ENCODE assay signal across 9 mouse cellular contexts in the genomic region with DNA sequence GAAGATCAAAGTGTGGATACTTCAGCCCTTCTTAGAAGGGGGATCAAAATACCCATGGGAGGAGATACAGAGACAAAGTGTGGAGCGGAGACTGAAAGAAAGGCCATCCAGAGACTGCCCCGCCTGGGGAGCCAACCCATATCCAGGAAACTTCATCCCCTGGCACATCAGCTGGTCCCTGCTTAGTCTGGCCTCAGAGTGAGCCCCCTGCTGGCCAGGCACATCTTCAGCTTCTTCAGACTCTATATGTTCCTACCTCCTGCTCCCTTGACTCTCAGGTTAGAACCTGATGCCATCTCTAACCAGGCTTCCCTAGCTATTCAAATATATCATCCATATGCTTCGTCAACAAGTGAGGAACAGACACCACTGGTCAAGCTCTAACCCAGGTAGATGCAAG. TPM values are rescaled to one million over a fixed set of nuclear protein-coding genes. Genes with fewer than 3 reads are reported as not detected.
DNase-seq lines count a peak whose midpoint lies in the region; ATAC-seq and TF ChIP-seq lines count a peak whose summit lies in the region.
"Had no signal": no experiment of that assay in that cellular context is flagged by ENCODE, and none has a peak within 500 bp of the region (broad histone marks: within the 10 kb centered on the region; RNA-seq: fewer than 3 reads in every experiment).

No protein-coding gene starts in this region.

- ATAC-seq in frontal cortex, adult (ENCODE audit: low TSS enrichment) = peak; percentile 91
- ATAC-seq in embryonic facial prominence, embryonic 11.5 days (replicated peaks; ENCODE audit: insufficient number of reproducible peaks, low FRiP score, low TSS enrichment, low read depth) = no peak
- ATAC-seq in liver, postnatal 0 days = no peak

- DNase-seq in frontal cortex, postnatal 10 days (ENCODE audit: low spot score in 2 of 2) = no peak
- DNase-seq in spleen, adult 2 months (ENCODE audit: low read depth in 1 of 2, low spot score in 2 of 2) = peak; percentile 15 to 41
- DNase-seq in spleen, postnatal 4 days (ENCODE audit: low spot score in 2 of 2) = no peak
- peak; percentile 43 for DNase-seq in embryonic facial prominence, embryonic 11.5 days (ENCODE audit: low spot score)
- DNase-seq in liver, postnatal 0 days = peak; percentile 33
- DNase-seq in thymus, adult 18-20 months = peak; percentile 39 to 46
- no peak for DNase-seq in cerebellum, adult 11 months

- H3K9ac ChIP-seq in embryonic facial prominence, embryonic 11.5 days (replicated peaks; ENCODE audit: low read length) = no peak overlapping the region
- H3K9ac ChIP-seq in liver, postnatal 0 days (replicated peaks) = no peak overlapping the region
- H3K9ac ChIP-seq: hindbrain, embryonic 15.5 days had no signal

- no peak for TF ChIP-seq POLR2A in spleen, adult 2 months (IDR thresholded peaks at IDR 0.05; ENCODE audit: low read depth, low read length)

- H3K9me3 ChIP-seq in embryonic facial prominence, embryonic 11.5 days (replicated peaks; ENCODE audit: control insufficient read depth, low read length) = no peaks in the 10 kb centered on the region
- H3K9me3 ChIP-seq in liver, postnatal 0 days (ENCODE audit: low read length) = no peaks in the 10 kb centered on the region
- H3K9me3 ChIP-seq: hindbrain, embryonic 15.5 days had no signal

- H3K4me1 ChIP-seq in spleen, adult 2 months (ENCODE audit: control insufficient read depth, insufficient read depth, insufficient read length) = no peaks in the 10 kb centered on the region
- H3K4me1 ChIP-seq in embryonic facial prominence, embryonic 11.5 days (ENCODE audit: control insufficient read depth, insufficient read depth, low read length) = no peaks in the 10 kb centered on the region
- no peaks in the 10 kb centered on the region for H3K4me1 ChIP-seq in liver, postnatal 0 days (ENCODE audit: insufficient read depth)

- H3K27me3 ChIP-seq in spleen, adult 2 months (ENCODE audit: control insufficient read depth, insufficient read depth, low read length) = no peaks in the 10 kb centered on the region
- no peaks in the 10 kb centered on the region for H3K27me3 ChIP-seq in embryonic facial prominence, embryonic 11.5 days (ENCODE audit: control insufficient read depth, insufficient read depth, low read length)
- no peaks in the 10 kb centered on the region for H3K27me3 ChIP-seq in liver, postnatal 0 days (ENCODE audit: insufficient read depth, low read length)
- H3K27me3 ChIP-seq: hindbrain, embryonic 15.5 days had no signal

- H3K36me3 ChIP-seq in spleen, adult 2 months (ENCODE audit: control insufficient read depth, insufficient read depth, low read length) = no peaks in the 10 kb centered on the region
- H3K36me3 ChIP-seq in embryonic facial prominence, embryonic 11.5 days (replicated peaks; ENCODE audit: control insufficient read depth, insufficient read depth, low read depth, low read length) = no peaks in the 10 kb centered on the region
- no peaks in the 10 kb centered on the region for H3K36me3 ChIP-seq in liver, postnatal 0 days (replicated peaks; ENCODE audit: insufficient read depth, low read length)
- H3K36me3 ChIP-seq: hindbrain, embryonic 15.5 days had no signal

- peak; percentile 78; the same call in 1 of the 2 replicates for TF ChIP-seq CTCF in spleen, adult 2 months (IDR thresholded peaks at IDR 0.05; ENCODE audit: extremely low read depth, insufficient read depth, insufficient read length, insufficient replicate concordance)
- TF ChIP-seq CTCF in liver, postnatal 0 days (IDR thresholded peaks at IDR 0.05; ENCODE audit: low read depth) = peak; percentile 67

- H3K4me3 ChIP-seq in spleen, adult 2 months (ENCODE audit: extremely low read depth, insufficient read depth, insufficient read length) = no peak overlapping the region
- no peak overlapping the region for H3K4me3 ChIP-seq in embryonic facial prominence, embryonic 11.5 days (ENCODE audit: low read depth, low read length)
- H3K4me3 ChIP-seq in liver, postnatal 0 days (ENCODE audit: low read depth, low read length) = no peak overlapping the region
- H3K4me3 ChIP-seq: hindbrain, embryonic 15.5 days had no signal

- no peak overlapping the region for H3K27ac ChIP-seq in spleen, adult 2 months (ENCODE audit: insufficient read depth, low read length)
- H3K27ac ChIP-seq in embryonic facial prominence, embryonic 11.5 days (replicated peaks; ENCODE audit: low read depth, low read length) = no peak overlapping the region
- H3K27ac ChIP-seq in liver, postnatal 0 days (ENCODE audit: low read depth) = no peak overlapping the region
- H3K27ac ChIP-seq: hindbrain, embryonic 15.5 days had no signal

- 65% methylated on average over 3 of the region's 3 CpGs for WGBS in spleen, adult 2 months
- WGBS in embryonic facial prominence, embryonic 11.5 days = 75% methylated on average over 3 of the region's 3 CpGs
- WGBS in liver, postnatal 0 days (ENCODE audit: insufficient replicate concordance) = 59% methylated on average over 3 of the region's 3 CpGs

- TF ChIP-seq EP300 in liver, postnatal 0 days (IDR thresholded peaks at IDR 0.05; ENCODE audit: low read depth) = no peak

- H3K4me2 ChIP-seq in embryonic facial prominence, embryonic 11.5 days (ENCODE audit: low read depth, low read length) = no peak overlapping the region
- H3K4me2 ChIP-seq in liver, postnatal 0 days (ENCODE audit: low read depth, low read length) = no peak overlapping the region
- H3K4me2 ChIP-seq: hindbrain, embryonic 15.5 days had no signal

RNA-seq across cellular contexts. Expression of a gene that starts 33.9 kb away (rescaled TPM):
- not detected in 2 replicates for polyA plus RNA-seq in spleen, adult 2 months (2012; rRNA removed)
- not detected in 2 replicates for polyA plus RNA-seq in embryonic facial prominence, embryonic 11.5 days (2014; fragmentation: Nextera tagmentation; extraction: Ambion mirVana)
- polyA plus RNA-seq in liver, postnatal 0 days (2015; fragmentation: Nextera tagmentation; extraction: Ambion mirVana) = not detected in 2 replicates
- polyA plus RNA-seq: hindbrain, embryonic 15.5 days had no signal

RNA-seq across cellular contexts. Expression of a gene that starts 48.1 kb away (rescaled TPM):
- 2.5 and 3.8 TPM in 2 replicates for polyA plus RNA-seq in spleen, adult 2 months (2012; rRNA removed)
- polyA plus RNA-seq in embryonic facial prominence, embryonic 11.5 days (2014; fragmentation: Nextera tagmentation; extraction: Ambion mirVana) = 0.20 and 0.24 TPM in 2 replicates
- polyA plus RNA-seq in liver, postnatal 0 days (2015; fragmentation: Nextera tagmentation; extraction: Ambion mirVana) = 0.07 and 0.11 TPM in 2 replicates

Comparison
In these comparisons a context has a peak if more than half of its experiments do, and no peak if none do; other contexts are left out.
1. DNase-seq: peak in spleen, adult 2 months (2 of 2), embryonic facial prominence, embryonic 11.5 days (single experiment), liver, postnatal 0 days (single experiment) and thymus, adult 18-20 months (2 of 2); none in frontal cortex, postnatal 10 days (0 of 2), spleen, postnatal 4 days (0 of 2) and cerebellum, adult 11 months (single experiment).